Mouse (Mus musculus) bone marrow macrophage, adult 2 months (primary cell): ENCODE results near the gene Trub1. TPM values are rescaled to one million over a fixed set of nuclear protein-coding genes. Genes with fewer than 3 reads are reported as not detected.

ENCODE experiments used
- H3K27ac ChIP-seq: 2 replicates; pipeline ENCODE4 v1.5.1; 2012; ENCODE audit warnings: low read depth, low read length; ENCODE audit not compliant: insufficient read depth
- H3K4me1 ChIP-seq: 2 replicates; pipeline ENCODE4 v1.6.1; 2012; ENCODE audit warnings: low read length; ENCODE audit not compliant: control insufficient read depth, insufficient read depth
- H3K4me3 ChIP-seq: 2 replicates; pipeline ENCODE4 v1.5.1; 2012; ENCODE audit warnings: mild to moderate bottlenecking, low read length, moderate library complexity; ENCODE audit not compliant: insufficient read depth
- CTCF ChIP-seq: IDR thresholded peaks from 2 replicates; pipeline ENCODE4 v1.5.1; 2012; ENCODE audit warnings: low read depth, mild to moderate bottlenecking, low read length, moderate library complexity
- POLR2A ChIP-seq: IDR thresholded peaks from 2 replicates; pipeline ENCODE4 v1.6.1; 2012; ENCODE audit warnings: mild to moderate bottlenecking, low read depth, low read length, borderline replicate concordance
- polyA plus RNA-seq: library from polyadenylated mRNA; stranded (reverse); fragments of >200 nt; gene quantifications from 2 replicates; pipeline ENCODE4 v1.2.4, GENCODE M21; 2012; ENCODE audit not compliant: missing spikeins, insufficient read depth, insufficient read length

Gene Trub1
- polyA plus RNA-seq, 1 experiment, result 4.8 TPM

GRCm38 (mm10) chr19:57534262-57534661, 81.5 kb downstream of the Trub1 start:
- TF ChIP-seq POLR2A, result no peak
- TF ChIP-seq CTCF, result no peak

GRCm38 (mm10) chr19:57536512-57536911, 83.8 kb downstream of the Trub1 start:
- TF ChIP-seq CTCF, result no peak
- no peak for TF ChIP-seq POLR2A
- no peaks in the 10 kb centered on the region for H3K4me1 ChIP-seq
- H3K4me3 ChIP-seq, result no peak overlapping the region
- no peak overlapping the region for H3K27ac ChIP-seq

More at GRCm38 (mm10) chr19:57534262-57534661, 81.5 kb downstream of the Trub1 start:
- no peak overlapping the region for H3K4me3 ChIP-seq
- no peak overlapping the region for H3K27ac ChIP-seq
- no peaks in the 10 kb centered on the region for H3K4me1 ChIP-seq

- TF ChIP-seq POLR2A (no peak), CTCF (no peak)
- Histone ChIP-seq H3K27ac (no peak overlapping the region), H3K4me3 (no peak overlapping the region), H3K4me1 (no peaks in the 10 kb centered on the region)
Measured at GRCm38 (mm10) chr19:57537510-57538182, 84.9 kb downstream of the Trub1 start.

- TF ChIP-seq CTCF, result no peak
- no peak for TF ChIP-seq POLR2A
- no peaks in the 10 kb centered on the region for H3K4me1 ChIP-seq
- no peak overlapping the region for H3K27ac ChIP-seq
- no peak overlapping the region for H3K4me3 ChIP-seq
Measured at GRCm38 (mm10) chr19:57540118-57540517, 87.4 kb downstream of the Trub1 start.

Other genes with a start within 250 kb of the Trub1 start
- gene Ablim1, start 138.0 kb upstream of the Trub1 start, polyA plus RNA-seq, result 0.25 TPM in 1 of 2 replicates, not detected in the other
- 18.3 and 24.1 TPM in 2 replicates for gene Fam160b1, start 92.2 kb upstream of the Trub1 start, polyA plus RNA-seq
- gene Atrnl1, start 158.1 kb downstream of the Trub1 start, polyA plus RNA-seq, result 6.7 and 8.8 TPM in 2 replicates